Mouse (Mus musculus) left cerebral cortex, postnatal 10 days (tissue): ENCODE results near the gene Fst. TPM values are rescaled to one million over a fixed set of nuclear protein-coding genes. Genes with fewer than 3 reads are reported as not detected.

Experiments
- DNase-seq, 2 experiments: peaks; one replicate each; pipeline ENCODE4 v3.0.0; 2021 to 2022; ENCODE audit warnings: low spot score in 2 of 2, mixed read lengths in 1 of 2; ENCODE audit errors: extremely low spot score in 1 of 2
- intact Hi-C: fragments of 180-260 bp; cut with DNase I; formaldehyde crosslinking; loops from one replicate; pipeline ENCODE4 v1.15.1; 2025
- total RNA-seq, 2 experiments: library from RNA; stranded (reverse); gene quantifications; 2 replicates each; pipeline ENCODE4 v1.2.3; 2021

Gene Fst
- total RNA-seq: 1 to 10 TPM; 1.5 to 2.7 TPM

DNA sequence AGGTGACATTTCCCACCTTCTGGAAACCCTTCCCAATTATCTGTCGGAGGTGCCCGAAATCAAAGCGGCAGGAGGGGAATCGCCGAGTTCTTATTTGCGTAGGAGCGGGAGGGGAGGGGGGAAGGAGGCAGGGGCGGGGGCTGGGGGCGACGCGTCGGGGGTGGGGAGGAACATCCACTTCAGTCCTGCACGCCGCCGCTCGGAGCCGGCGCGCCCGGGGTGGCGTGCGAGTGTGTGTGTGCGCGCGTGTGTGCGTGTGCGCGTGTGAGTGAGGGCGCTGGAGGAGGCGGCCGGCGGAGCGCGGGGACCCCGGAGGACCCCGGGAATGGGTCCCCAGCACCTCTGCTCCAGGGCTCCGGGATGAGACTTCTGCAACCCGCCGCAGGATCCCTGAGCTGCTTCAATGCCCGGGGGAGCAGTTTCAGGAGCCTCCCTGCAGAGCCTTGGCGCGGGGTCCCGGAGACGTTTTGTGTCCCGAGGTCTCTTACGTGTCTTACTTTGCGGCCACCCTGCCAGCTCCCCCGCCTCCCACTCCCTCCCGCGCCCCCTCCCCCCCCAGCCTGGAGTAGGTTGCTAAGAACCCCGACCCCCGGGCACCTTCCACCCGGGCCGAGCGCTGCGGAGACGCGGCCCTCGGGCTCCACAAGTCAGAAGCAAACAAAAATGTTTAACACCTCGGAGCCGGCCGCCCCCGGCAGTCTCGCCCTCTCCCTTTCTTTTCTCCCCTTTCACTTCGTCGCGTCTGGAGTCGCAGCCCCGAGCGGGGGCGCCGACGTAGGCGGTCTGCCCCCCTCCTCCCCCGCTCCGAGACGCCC is at the start of gene Fst:
Gene Fst (minus strand): TSS at position 66 of the 815 bp plus-strand sequence.
- peak in 1 of 2 experiments; percentile 41 for DNase-seq
- intact Hi-C loops: loop anchor here (10.0 kb wide), 1 partner anchor 384 kb away; no protein-coding TSS in a partner anchor

DNA sequence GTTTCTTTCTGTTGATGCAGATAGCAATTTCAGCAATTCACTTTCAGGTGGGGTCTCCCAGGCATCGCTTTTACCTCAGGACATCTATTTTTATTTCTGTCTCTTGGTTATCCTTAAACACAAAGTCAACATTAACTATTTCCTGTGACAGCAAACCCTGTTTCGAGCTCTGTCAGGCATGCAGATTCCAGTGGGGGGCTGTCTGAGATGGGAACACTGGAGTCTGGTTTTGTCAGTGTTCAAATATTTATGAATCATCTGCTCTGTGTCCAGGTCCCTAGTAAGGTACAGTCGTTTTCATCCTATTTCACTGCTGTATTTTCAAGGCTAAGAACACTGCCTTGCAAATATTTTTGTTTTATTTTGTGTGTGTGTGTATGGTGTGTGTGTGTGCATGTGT is 35.1 kb upstream of the Fst start:
- no peak for DNase-seq
- intact Hi-C loops: no loop called here

DNA sequence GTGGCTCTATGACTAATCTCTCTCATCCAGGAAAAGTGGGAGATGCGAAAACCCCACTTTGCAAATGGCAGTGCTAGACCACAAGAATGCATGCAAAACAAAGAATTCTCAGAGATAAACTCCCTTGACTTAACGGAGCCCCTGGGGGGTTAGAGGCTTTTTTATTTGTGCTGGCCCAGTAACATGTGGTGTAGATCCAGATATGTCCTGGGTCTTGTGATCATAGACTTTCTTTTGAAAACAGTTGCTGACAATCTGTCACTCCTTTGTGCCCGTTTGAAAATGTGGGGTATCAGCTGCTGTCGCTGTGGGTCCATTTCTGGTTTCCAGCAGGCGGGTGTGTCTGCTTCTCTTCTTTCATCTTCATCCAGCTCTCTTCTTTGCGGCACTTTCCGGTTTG is 29.4 kb upstream of the Fst start:
- no peak for DNase-seq
- intact Hi-C loops: no loop called here

GRCm38 (mm10) chr13:114478329-114478728 is 19.6 kb upstream of the Fst start:
- no peak for DNase-seq
- intact Hi-C loops: no loop called here

GRCm38 (mm10) chr13:114469945-114470344 is 11.2 kb upstream of the Fst start:
- no peak for DNase-seq
- intact Hi-C loops: no loop called here

- intact Hi-C loops: no loop called here
- no peak for DNase-seq
Observed at GRCm38 (mm10) chr13:114466269-114466919, 7.6 kb upstream of the Fst start.

DNA sequence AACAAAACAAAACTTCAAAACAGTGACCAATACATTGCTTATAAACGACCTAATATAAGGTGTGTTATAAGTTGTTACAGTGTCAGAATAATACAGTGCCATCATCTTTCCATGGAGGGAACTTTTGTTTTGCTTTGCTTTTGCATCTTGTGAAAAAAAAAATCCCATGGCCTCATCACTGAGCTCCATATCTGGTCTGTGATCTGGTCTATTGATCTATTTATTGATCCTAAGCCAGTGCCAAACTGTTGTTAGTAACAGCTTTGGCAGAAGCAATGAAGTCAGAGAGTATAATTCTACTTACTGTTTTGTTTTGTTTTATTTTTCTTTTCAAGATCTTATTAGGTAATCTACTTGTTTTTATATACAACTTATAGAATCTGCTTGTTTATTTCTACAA is 6.6 kb upstream of the Fst start:
- DNase-seq: no peak
- intact Hi-C loops: no loop called here

DNA sequence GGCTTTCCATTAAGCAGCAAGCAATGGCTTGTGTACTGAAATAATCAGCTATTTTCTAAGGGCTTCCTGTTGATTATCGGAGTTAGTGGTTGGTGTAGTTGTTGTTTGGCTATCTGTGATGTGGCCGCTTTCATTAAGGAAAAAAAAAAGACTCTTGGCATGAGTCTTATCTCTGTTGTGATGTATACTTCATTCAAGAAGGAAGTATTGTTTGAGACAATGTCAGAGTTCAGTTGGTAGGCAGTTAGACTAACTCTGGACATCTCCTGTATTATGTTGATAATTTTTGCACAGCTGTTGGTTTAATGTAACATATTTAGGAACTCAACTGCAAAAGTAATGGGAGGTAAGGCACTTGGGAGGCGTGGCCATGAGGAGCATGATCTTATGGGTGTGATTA is 6.1 kb upstream of the Fst start:
- intact Hi-C loops: no loop called here
- DNase-seq: no peak

GRCm38 (mm10) chr13:114462548-114463408 is 4.0 kb upstream of the Fst start:
- no peak for DNase-seq
- intact Hi-C loops: no loop called here

DNA sequence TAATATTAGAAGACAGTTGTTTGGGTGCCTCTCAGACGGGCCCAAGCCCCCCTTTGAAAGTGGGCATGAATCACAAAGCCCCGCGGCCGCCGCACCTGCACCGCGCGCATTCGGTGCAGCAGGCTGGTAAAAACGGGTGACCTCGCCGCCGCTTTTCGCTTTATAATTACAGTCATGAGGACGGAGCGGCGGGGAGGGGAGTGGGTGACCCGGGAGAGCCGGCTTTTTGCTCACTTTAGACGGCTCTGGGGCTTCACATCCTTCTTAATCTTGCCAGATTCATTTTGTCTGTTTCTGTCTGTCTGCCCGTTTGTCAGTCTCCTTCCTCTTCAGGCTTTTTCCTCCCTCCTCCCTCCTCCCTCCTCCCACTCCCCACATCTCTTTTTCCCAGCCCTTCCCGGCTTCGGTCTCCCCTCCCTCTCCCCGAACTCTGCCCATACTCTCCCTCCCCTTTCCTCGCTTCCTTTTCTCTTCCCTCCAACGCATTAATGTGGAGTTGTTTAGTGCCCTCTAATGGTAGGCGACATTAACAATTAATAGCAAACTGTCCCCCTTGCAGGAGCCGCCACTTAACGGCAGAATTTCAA is 1.6 kb upstream of the Fst start:
- intact Hi-C loops: loop anchor here (2.0 kb wide), 1 partner anchor 584 kb away; no protein-coding TSS in a partner anchor
- peak in 1 of 2 experiments; percentile 6 for DNase-seq

DNA sequence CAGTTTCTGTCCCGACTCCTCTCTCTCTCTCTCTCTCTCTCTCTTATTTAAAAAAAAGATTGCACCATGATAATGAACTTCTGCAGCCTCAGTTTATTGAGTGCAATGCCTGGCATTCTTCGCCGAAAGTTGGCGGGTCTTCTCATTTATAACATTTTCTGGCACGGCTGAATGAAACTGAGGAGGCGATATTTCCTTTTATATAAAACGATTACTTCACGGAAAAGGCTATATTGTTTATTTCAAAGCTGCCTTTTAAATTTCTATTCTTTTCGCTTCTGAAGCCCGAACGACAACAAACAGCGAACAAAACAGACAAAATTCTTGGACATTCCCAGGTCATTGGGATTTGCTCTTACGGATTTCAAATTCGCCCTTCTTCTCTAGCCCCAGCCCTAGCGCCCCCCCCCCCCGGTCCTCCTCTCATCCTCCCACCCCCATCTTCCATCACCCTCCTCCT is 980 bp upstream of the Fst start:
- DNase-seq: no peak
- intact Hi-C loops: loop anchor here (2.0 to 10.0 kb wide), 2 partner anchors 385 to 583 kb away; no protein-coding TSS in a partner anchor

DNA sequence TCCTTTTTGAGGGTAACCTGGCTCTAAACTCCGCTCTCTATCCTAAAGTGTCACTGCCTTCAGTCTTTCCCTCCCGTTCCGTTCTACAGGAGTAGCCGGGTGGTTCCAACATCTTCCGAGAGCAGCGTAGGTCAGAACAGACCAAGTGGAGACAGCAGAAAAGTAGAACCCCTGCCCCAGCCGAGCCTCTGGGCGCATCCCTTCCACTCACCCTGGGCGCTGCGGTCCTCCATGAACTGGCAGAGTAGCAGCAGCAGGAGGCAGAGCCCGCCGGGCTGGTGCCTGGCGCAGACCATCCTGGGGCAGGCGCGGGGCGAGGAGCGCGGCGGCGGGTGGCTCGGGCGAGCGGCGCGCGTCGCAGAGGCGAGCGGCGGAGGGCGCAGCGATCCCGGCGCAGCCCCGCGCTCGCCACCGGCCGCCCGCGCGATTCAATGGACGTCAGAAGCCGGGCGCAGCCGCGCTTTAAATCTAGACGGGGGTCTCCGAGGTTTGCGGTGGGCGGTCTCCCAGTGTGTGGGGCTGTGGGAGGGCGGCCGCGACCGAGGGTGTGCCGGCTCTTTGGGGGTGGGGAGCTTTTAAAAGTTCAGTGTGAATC is 363 bp downstream of the Fst start:
- intact Hi-C loops: loop anchor here (10.0 kb wide), 1 partner anchor 384 kb away; no protein-coding TSS in a partner anchor
- DNase-seq: peak in 1 of 2 experiments; percentile 36

DNA sequence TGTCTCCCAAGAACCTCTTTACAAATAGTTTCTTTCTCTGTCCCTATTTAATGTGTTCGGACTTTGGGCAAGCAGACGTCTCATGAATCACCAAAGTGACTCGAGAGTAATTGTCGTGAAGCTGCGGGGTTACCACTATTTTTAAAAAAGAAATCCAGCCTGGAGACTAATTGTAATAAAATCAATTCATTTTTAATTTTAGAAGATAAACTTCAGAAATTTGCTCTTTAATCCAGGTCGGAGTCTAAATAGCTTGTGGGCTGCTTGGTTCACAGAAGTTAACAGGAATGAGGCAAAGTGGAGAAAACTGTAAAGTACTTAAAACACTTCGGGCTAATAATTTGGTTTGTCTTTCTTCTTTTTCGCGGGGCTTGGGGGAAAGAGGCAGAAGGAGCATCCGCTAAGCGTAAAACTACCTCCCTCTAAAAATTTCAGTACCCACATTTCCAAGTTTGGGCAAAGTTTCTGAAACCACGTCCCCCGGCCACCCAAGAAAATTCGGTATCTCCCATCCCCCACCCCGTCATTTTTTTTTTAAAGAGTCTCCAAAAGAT is 1.1 kb downstream of the Fst start:
- intact Hi-C loops: loop anchor here (10.0 kb wide), 1 partner anchor 383 kb away; no protein-coding TSS in a partner anchor
- DNase-seq: no peak

DNA sequence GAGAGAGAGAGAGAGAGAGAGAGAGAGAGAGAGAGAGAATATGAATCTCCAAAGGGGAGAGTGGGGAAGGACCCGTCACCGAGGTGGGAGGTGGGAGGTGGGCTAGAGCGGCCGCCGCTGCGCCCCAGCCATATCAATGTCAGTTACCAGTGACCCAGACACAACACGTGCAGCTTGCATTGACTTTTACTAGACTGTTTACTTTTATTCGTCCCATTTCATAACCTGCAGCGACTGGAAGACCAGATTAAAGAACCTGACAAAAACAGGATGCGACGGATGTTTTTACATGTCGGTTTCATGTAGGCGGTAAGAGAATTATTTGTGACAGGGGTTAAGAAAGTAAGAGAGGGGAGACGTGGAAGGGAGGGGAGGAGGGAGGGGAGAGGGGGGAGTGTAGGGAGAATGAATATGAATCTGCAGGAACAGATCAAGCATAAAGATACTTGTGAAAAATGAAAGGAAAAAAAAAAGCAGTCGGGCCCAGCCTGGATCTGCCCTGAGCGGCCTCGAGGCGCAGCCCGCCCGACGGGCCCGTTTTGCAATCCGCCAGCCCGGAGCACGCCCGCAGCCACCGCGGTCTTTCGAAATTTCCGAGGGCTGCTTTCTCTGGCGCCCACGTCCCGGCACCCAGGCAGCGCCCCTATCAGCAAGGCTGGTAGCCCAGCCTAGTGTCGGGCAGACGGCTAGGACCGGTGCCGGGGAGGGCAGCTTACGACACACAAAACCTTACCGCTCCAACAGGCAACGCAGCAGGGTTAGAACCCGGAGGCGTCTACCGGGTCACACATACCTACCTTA is 1.8 kb downstream of the Fst start:
- DNase-seq: no peak
- intact Hi-C loops: loop anchor here (10.0 kb wide), 1 partner anchor 382 kb away; no protein-coding TSS in a partner anchor

DNA sequence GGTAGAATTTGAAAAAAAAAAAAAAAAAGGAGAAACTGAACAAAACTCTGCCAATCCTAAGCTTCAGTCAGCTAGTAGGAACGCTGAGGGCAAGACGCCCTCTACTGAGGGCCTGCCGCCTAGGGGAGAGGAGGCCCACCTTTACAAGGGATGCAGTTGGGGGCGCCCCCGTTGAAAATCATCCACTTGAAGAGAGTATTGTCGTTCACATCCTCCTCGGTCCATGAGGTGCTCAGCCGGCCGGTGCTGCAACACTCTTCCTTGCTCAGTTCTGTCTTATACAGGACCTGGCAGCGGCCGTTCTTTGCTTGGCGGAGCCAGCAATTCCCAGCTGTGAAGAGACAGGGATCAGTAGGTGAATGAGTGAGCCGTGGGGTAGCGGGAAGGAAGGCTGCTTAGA is 2.5 kb downstream of the Fst start:
- intact Hi-C loops: loop anchor here (10.0 kb wide), 1 partner anchor 381 kb away; no protein-coding TSS in a partner anchor

DNA sequence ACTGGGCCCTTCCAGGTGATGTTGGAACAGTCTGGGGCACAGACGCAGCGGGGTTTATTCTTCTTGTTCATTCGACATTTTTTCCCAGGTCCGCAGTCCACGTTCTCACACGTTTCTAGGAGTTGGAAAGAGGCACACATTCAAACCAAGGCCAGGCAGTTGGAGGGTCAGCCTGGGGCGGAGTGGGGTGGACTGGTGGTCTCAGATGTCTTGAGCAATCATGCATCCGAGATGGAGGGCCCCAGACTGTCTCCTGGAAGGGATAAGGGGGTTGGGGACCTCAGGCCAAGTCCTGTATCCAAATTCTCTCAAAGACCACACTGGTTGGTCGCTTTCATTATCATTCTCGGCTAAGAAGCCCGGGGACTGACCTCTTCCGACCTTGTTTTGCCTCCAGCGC is 3.0 kb downstream of the Fst start:
- intact Hi-C loops: loop anchor here (10.0 kb wide), 1 partner anchor 381 kb away; no protein-coding TSS in a partner anchor

More for the DNA sequence above, 2.5 kb downstream of the Fst start:
- DNase-seq: peak in 1 of 2 experiments; percentile 28

DNA sequence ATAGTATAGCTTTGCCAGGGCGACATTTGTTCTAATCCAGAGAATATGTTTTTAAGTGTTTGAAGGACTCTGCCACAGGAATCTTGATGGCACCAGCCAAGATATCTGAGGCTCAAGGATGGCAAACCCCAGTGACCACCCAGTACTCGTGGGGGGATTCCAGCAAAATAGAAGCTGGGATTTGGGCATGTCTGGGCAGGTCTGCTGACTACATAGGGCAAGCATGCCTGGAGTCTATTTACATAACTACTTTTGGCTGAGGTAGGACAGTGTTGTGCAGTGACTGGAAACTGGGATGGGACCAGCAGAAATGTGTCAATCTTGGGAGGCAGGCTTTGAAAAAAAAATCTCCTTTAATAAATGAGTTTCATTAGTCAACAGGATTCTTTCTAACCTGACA is 11.5 kb downstream of the Fst start:
- intact Hi-C loops: no loop called here
- DNase-seq: no peak

More for the DNA sequence above, 3.0 kb downstream of the Fst start:
- no peak for DNase-seq
